Comparison of ENCODE assay signal across 8 mouse cellular contexts in the genomic region with DNA sequence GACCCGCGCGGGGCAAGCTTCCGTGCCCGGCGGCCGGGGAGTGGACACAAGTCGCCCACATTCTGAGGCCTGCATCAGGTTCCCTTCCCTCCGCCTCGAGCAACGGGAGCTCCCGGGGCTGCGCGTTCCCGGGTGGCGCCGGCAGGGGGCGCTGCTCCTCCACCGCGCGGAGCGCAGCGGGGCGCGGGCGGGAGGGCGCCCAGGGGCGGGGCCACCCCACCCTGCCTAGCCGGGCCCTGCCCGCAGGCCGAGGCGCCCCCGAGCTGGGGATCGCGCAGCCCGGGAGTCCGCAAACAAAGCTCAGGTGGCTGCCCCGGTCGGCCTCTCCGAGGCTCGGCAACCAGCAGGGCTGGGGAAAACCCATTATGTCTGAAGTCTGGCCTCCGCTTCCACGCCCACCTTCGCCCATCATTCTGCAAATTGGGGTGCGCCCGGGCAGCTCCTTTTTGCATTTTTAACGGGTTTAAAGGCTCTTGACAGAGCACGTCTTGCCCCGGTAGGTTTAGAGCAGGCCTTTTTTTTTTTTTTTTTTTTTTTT. TPM values are rescaled to one million over a fixed set of nuclear protein-coding genes. Genes with fewer than 3 reads are reported as not detected.
DNase-seq lines count a peak whose midpoint lies in the region; ATAC-seq and TF ChIP-seq lines count a peak whose summit lies in the region.

No protein-coding gene starts in this region.

- DNase-seq in A20 (ENCODE audit: low read depth, low spot score): peak; percentile 95
- DNase-seq in embryonic facial prominence, embryonic 14.5 days (ENCODE audit: low spot score): peak; percentile 93
- DNase-seq in heart, adult 9 months (ENCODE audit: low spot score in 2 of 2): peak; percentile 90
- DNase-seq in limb, embryonic 14.5 days (ENCODE audit: low spot score): peak; percentile 84
- peak; percentile 81 to 88 for DNase-seq in spleen, adult 2 months (ENCODE audit: low read depth in 1 of 2, low spot score in 2 of 2)

- peaks cover 46% of the 10 kb centered on the region for H3K36me3 ChIP-seq in embryonic facial prominence, embryonic 14.5 days (ENCODE audit: control insufficient read depth, insufficient read depth, low read length)
- peaks cover 21% of the 10 kb centered on the region for H3K36me3 ChIP-seq in kidney, embryonic 14.5 days (ENCODE audit: control insufficient read depth, insufficient read depth, low read length)
- H3K36me3 ChIP-seq in limb, embryonic 14.5 days (ENCODE audit: control insufficient read depth, insufficient read depth, low read length): peaks cover 43% of the 10 kb centered on the region
- H3K36me3 ChIP-seq in midbrain, embryonic 16.5 days (ENCODE audit: control insufficient read depth, insufficient read depth, low read length): peaks cover 11% of the 10 kb centered on the region; the same call in 1 of the 2 replicates
- peaks cover 11% of the 10 kb centered on the region for H3K36me3 ChIP-seq in spleen, adult 2 months (ENCODE audit: control insufficient read depth, insufficient read depth, low read length)

- H3K4me1 ChIP-seq in bone marrow, adult 2 months (ENCODE audit: control insufficient read depth, insufficient read depth, low read length): no peaks in the 10 kb centered on the region; the same call in 1 of the 2 replicates
- peaks cover 11% of the 10 kb centered on the region; the same call in 1 of the 2 replicates for H3K4me1 ChIP-seq in embryonic facial prominence, embryonic 14.5 days (ENCODE audit: control insufficient read depth, insufficient read depth, low read length)
- 0 out of 2 replicates have a peak, but pooled peaks cover 2% of the 10 kb centered on the region for H3K4me1 ChIP-seq in kidney, embryonic 14.5 days (ENCODE audit: control insufficient read depth, insufficient read depth, low read length)
- peaks cover 14% of the 10 kb centered on the region; the same call in 1 of the 2 replicates for H3K4me1 ChIP-seq in limb, embryonic 14.5 days (ENCODE audit: control insufficient read depth, insufficient read depth, low read length)
- H3K4me1 ChIP-seq in midbrain, embryonic 16.5 days (ENCODE audit: control insufficient read depth, insufficient read depth, low read length): peaks cover 22% of the 10 kb centered on the region
- H3K4me1 ChIP-seq in spleen, adult 2 months (ENCODE audit: control insufficient read depth, insufficient read depth, insufficient read length): no peaks in the 10 kb centered on the region; the same call in 1 of the 2 replicates

- peak overlapping the region; percentile 100 for H3K9ac ChIP-seq in embryonic facial prominence, embryonic 14.5 days (ENCODE audit: low read depth, low read length)
- H3K9ac ChIP-seq in kidney, embryonic 14.5 days (ENCODE audit: low read depth, low read length): peak overlapping the region; percentile 100
- H3K9ac ChIP-seq in limb, embryonic 14.5 days (ENCODE audit: low read depth, low read length, severe bottlenecking): peak overlapping the region; percentile 99
- H3K9ac ChIP-seq in midbrain, embryonic 16.5 days (ENCODE audit: low read depth, low read length): peak overlapping the region; percentile 99

- H3K9me3 ChIP-seq in embryonic facial prominence, embryonic 14.5 days (ENCODE audit: control insufficient read depth, low read length): no peaks in the 10 kb centered on the region
- H3K9me3 ChIP-seq in kidney, embryonic 14.5 days (ENCODE audit: control insufficient read depth, low read length): no peaks in the 10 kb centered on the region
- no peaks in the 10 kb centered on the region for H3K9me3 ChIP-seq in limb, embryonic 14.5 days (ENCODE audit: control insufficient read depth, low read length)
- no peaks in the 10 kb centered on the region for H3K9me3 ChIP-seq in midbrain, embryonic 16.5 days (replicated peaks; ENCODE audit: control insufficient read depth, low read length, poor library complexity, severe bottlenecking)

- WGBS in bone marrow, adult 2 months: under 1% methylated on average over 49 of the region's 49 CpGs
- WGBS in embryonic facial prominence, embryonic 14.5 days: 0% methylated on average over 22 of the region's 49 CpGs
- WGBS in kidney, embryonic 14.5 days: 1% methylated on average over 44 of the region's 49 CpGs
- WGBS in limb, embryonic 14.5 days: 1% methylated on average over 20 of the region's 49 CpGs
- WGBS in midbrain, embryonic 16.5 days: under 1% methylated on average over 45 of the region's 49 CpGs
- WGBS in spleen, adult 2 months: under 1% methylated on average over 49 of the region's 49 CpGs

- peak overlapping the region; percentile 75 for H3K27ac ChIP-seq in bone marrow, adult 2 months (ENCODE audit: control insufficient read depth, insufficient read depth, low read depth, low read length, poor library complexity)
- H3K27ac ChIP-seq in embryonic facial prominence, embryonic 14.5 days (replicated peaks; ENCODE audit: low read depth, low read length): peak overlapping the region; percentile 100
- H3K27ac ChIP-seq in kidney, embryonic 14.5 days (ENCODE audit: low read depth, low read length): peak overlapping the region; percentile 99
- peak overlapping the region; percentile 100 for H3K27ac ChIP-seq in limb, embryonic 14.5 days (replicated peaks; ENCODE audit: low read depth, low read length)
- H3K27ac ChIP-seq in midbrain, embryonic 16.5 days (ENCODE audit: low read length): peak overlapping the region; percentile 100
- H3K27ac ChIP-seq in spleen, adult 2 months (ENCODE audit: insufficient read depth, low read length): peak overlapping the region; percentile 92

- TF ChIP-seq CTCF in bone marrow, adult 2 months (IDR thresholded peaks at IDR 0.05; ENCODE audit: control insufficient read depth, insufficient read depth, low read length): peak; percentile 74
- peak; percentile 91 for TF ChIP-seq CTCF in spleen, adult 2 months (IDR thresholded peaks at IDR 0.05; ENCODE audit: extremely low read depth, insufficient read depth, insufficient read length, insufficient replicate concordance)

- no peaks in the 10 kb centered on the region for H3K27me3 ChIP-seq in embryonic facial prominence, embryonic 14.5 days (replicated peaks; ENCODE audit: control insufficient read depth, insufficient read depth, low read length)
- no peaks in the 10 kb centered on the region for H3K27me3 ChIP-seq in kidney, embryonic 14.5 days (ENCODE audit: control insufficient read depth, insufficient read depth, low read length)
- H3K27me3 ChIP-seq in limb, embryonic 14.5 days (ENCODE audit: control insufficient read depth, insufficient read depth, low read length): no peaks in the 10 kb centered on the region
- no peaks in the 10 kb centered on the region for H3K27me3 ChIP-seq in midbrain, embryonic 16.5 days (ENCODE audit: control insufficient read depth, insufficient read depth, low read depth, low read length)
- no peaks in the 10 kb centered on the region for H3K27me3 ChIP-seq in spleen, adult 2 months (ENCODE audit: control insufficient read depth, insufficient read depth, low read length)

- peak overlapping the region; percentile 88 for H3K4me3 ChIP-seq in bone marrow, adult 2 months (replicated peaks; ENCODE audit: control insufficient read depth, low read depth, low read length)
- H3K4me3 ChIP-seq in embryonic facial prominence, embryonic 14.5 days (ENCODE audit: low read depth, low read length): peak overlapping the region; percentile 85
- H3K4me3 ChIP-seq in kidney, embryonic 14.5 days (ENCODE audit: low read length): peak overlapping the region; percentile 95
- H3K4me3 ChIP-seq in limb, embryonic 14.5 days (replicated peaks; ENCODE audit: low read length): peak overlapping the region; percentile 78
- peak overlapping the region; percentile 79 for H3K4me3 ChIP-seq in midbrain, embryonic 16.5 days (ENCODE audit: low read depth, low read length)
- H3K4me3 ChIP-seq in spleen, adult 2 months (ENCODE audit: extremely low read depth, insufficient read depth, insufficient read length): peak overlapping the region; percentile 83

- ATAC-seq in embryonic facial prominence, embryonic 14.5 days (ENCODE audit: low read depth): peak; percentile 74
- peak; percentile 79 for ATAC-seq in kidney, embryonic 14.5 days (ENCODE audit: low FRiP score, low TSS enrichment)
- ATAC-seq in limb, embryonic 14.5 days (ENCODE audit: low FRiP score, low read depth): peak; percentile 66
- ATAC-seq in midbrain, embryonic 16.5 days: peak; percentile 19

- peak; percentile 13; the same call in 1 of the 2 replicates for TF ChIP-seq POLR2A in bone marrow, adult 2 months (IDR thresholded peaks at IDR 0.05; ENCODE audit: borderline replicate concordance, control insufficient read depth, low read depth, low read length)
- 0 out of 2 replicates have a peak, but pooled peaks have one; percentile 29 for TF ChIP-seq POLR2A in limb, embryonic 14.5 days (IDR thresholded peaks at IDR 0.05; ENCODE audit: borderline replicate concordance, extremely low read depth, insufficient read depth, insufficient read length)
- no peak for TF ChIP-seq POLR2A in spleen, adult 2 months (IDR thresholded peaks at IDR 0.05; ENCODE audit: low read depth, low read length)

- peak overlapping the region; percentile 69 for H3K4me2 ChIP-seq in embryonic facial prominence, embryonic 14.5 days (ENCODE audit: low read depth, low read length)
- H3K4me2 ChIP-seq in kidney, embryonic 14.5 days (replicated peaks; ENCODE audit: low read depth, low read length): peak overlapping the region; percentile 54
- peak overlapping the region; percentile 61 for H3K4me2 ChIP-seq in limb, embryonic 14.5 days (replicated peaks; ENCODE audit: low read depth, low read length, severe bottlenecking)
- peak overlapping the region; percentile 68 for H3K4me2 ChIP-seq in midbrain, embryonic 16.5 days (ENCODE audit: low read length)

RNA-seq across cellular contexts. Expression of a gene that starts 1.7 kb away (rescaled TPM):
- 19.7 and 44.2 TPM in 2 replicates for polyA plus RNA-seq in bone marrow, adult 2 months (2011; ENCODE audit: insufficient read depth, insufficient read length, low replicate concordance, missing spikeins)
- polyA plus RNA-seq in embryonic facial prominence, embryonic 14.5 days (2014; fragmentation: Nextera tagmentation; extraction: Ambion mirVana): 234 and 262 TPM in 2 replicates
- polyA plus RNA-seq in kidney, embryonic 14.5 days (2014; fragmentation: Nextera tagmentation; extraction: Ambion mirVana): 172 and 225 TPM in 2 replicates
- polyA plus RNA-seq in limb, embryonic 14.5 days (2012; rRNA removed): 202 and 239 TPM in 2 replicates
- polyA plus RNA-seq in limb, embryonic 14.5 days (2014; fragmentation: Nextera tagmentation; extraction: Ambion mirVana): 265 and 286 TPM in 2 replicates
- polyA plus RNA-seq in midbrain, embryonic 16.5 days (2015; fragmentation: Nextera tagmentation; extraction: Ambion mirVana): 187 and 196 TPM in 2 replicates
- polyA plus RNA-seq in spleen, adult 2 months (2012; rRNA removed): 30.1 and 46.9 TPM in 2 replicates

Comparison
In these comparisons a context has a peak if more than half of its experiments do, and no peak if none do; other contexts are left out.
1. Peak in every context shown above with its lines: DNase-seq, ATAC-seq, H3K4me3 ChIP-seq and H3K27ac ChIP-seq.
2. ATAC-seq: peak in every context shown above with its lines; median percentile 79 in kidney, embryonic 14.5 days; 74 in embryonic facial prominence, embryonic 14.5 days; 66 in limb, embryonic 14.5 days; 19 in midbrain, embryonic 16.5 days.